Mouse (Mus musculus) liver, adult (tissue): Measurements from ENCODE around the gene Nkx2-4.

ENCODE experiments used
- GATA4 ChIP-seq: IDR thresholded peaks from 2 replicates; pipeline ENCODE4 v1.6.1; 2014; ENCODE audit warnings: mild to moderate bottlenecking, low read length; ENCODE audit not compliant: insufficient replicate concordance

Nkx2-4 gene

DNA sequence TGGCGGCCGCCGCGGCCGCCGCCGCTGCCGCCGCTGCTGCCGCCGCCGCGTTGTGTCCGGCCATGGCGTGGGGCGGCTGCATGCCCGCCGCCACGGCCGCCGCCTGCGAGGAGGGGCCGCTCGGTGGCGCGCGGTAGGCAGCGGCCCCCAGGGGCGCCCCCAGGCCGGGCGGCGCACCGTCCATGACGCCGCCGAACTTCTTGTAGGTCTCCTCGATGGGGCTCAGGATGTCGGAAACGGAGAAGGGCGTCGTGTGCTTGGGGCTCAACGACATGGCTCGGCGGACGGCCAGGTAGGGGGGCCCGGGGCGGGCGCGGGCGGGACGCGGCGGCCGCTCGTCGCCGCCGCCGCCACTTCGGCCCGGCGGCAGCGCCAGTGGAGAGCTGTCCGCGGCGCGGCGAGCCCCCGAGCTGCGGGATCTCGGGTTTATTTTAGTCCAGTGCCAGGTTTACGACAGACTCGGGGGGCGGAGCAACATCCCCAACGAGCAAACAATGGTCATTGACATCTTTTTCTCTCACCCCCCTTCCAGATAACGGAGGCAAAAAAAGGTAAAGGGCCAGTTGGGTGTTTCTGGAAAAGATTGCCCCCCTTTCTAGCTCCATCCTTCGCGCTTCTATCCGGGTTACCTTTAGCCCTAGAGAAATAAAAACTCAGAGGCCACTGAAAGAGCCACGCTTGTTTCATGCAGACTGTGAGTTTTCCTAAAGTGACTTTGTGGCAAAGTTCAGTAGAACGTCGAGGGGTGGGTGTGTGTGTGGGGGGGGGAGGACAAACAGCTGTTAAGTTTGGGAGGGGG lies at the start of gene Nkx2-4:
TSS of gene Nkx2-4 (minus strand) at position 374 of the 799 bp plus-strand sequence.
- TF ChIP-seq GATA4 = no peak

DNA sequence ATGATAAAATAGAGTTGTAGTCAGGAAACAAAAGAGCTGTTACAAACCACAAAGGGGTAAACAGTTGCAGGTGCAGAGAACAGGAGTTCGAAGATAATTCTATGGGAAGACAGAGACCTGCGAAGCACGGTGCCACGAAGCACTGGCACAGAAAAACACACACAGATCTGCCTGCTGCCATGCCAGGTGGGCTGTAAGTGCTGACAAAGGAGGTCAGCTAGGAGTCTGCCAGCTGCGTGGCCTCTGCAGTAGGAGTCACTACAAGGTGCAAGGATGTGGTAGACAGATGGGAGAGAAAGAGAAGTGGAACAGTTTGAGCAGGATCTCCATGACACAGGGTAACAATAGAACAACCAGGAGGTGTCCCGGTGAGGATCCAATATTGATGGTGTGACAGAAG lies 42.1 kb upstream of the Nkx2-4 start:
- no peak for TF ChIP-seq GATA4

DNA sequence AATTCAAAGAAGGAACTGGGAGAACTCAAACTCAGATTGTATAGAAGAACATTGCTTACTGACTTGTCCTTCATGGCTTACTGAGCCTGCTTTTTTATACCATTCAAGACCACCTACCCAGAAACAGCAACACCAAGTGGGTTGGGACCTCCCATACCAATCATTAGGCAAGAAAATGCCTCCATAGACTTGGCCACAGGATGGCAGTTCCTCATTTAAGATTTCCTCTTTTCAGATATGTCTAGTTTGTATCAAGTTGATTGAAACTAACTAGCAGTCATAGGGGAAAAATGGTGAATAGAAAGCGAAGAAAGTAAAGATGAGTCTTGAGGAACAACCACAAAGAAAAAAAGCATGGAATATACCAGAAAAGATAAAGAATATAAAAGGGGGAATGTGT lies 34.5 kb upstream of the Nkx2-4 start:
- TF ChIP-seq GATA4 = no peak

DNA sequence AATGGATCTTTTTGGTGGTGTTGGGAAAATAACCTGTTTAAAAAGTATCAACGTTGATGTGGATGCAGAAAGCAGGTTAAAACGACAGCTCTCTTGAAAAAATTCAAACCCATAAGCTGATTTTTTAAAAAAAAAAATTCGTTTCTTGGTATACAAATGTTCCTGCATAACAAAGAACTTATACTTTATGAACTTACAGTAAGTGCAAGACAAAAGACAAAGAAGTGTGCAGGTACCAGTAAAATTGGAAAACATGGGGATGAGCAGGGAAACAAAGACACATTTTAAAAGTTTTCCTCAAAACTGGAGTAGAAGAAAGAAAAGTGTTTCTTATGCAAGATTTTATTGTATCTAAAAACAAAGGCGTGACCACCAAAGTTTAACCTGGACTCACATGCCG lies 1.2 kb upstream of the Nkx2-4 start:
- TF ChIP-seq GATA4 = no peak

DNA sequence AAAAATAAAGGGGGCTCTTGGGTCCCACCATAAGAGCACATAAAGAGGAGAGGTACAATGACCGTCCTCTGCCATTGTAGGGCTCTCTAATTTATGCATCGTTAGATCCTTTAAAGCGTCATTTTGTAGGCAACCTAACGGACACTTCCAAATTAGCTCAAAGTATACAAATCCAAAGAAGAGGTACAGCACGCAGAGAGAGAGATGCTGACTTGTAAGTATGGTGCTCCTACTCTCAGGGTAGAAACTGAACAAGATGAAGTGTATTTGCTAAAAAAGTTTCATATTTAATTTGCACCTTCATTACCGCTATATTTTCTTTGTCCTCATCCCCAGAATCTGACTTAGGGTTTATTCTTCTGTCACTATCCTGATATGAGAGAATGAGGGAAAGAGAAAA lies 692 bp upstream of the Nkx2-4 start:
- no peak for TF ChIP-seq GATA4

DNA sequence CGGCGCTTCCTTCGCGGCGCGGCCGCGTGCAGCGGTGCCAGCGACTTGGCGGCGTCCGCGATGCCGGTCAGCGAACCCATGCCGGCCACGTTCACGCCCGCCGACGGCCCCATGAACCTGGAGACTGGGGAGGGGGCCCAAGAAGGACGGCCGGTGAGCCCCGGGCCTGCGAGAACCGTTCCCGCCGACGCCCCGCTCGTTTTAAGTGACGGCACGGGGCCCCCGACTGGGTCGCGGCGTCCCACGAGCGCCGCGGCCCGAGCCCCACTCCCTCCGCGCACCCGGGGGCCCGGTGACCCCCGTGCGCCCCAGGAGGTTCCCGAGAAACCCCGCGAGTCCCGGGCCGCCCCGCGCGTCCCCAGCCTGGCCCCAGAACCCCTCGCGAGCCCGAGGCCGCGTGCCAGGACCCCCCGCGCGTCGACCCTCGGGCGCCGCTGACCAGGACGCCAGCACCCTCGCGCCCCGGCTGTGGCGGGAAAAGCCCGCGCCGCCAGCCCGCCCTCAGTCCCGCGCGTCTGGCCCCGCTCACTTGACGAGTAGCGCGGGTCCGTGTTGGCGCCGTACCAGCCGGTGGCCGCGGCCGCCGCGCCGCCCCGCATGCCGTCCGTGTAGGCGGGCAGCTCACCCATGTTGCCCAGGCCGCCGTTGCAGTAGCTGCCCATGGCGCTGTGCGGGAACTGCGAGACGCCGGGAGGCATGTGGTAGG lies 726 bp downstream of the Nkx2-4 start:
- TF ChIP-seq GATA4 = no peak

DNA sequence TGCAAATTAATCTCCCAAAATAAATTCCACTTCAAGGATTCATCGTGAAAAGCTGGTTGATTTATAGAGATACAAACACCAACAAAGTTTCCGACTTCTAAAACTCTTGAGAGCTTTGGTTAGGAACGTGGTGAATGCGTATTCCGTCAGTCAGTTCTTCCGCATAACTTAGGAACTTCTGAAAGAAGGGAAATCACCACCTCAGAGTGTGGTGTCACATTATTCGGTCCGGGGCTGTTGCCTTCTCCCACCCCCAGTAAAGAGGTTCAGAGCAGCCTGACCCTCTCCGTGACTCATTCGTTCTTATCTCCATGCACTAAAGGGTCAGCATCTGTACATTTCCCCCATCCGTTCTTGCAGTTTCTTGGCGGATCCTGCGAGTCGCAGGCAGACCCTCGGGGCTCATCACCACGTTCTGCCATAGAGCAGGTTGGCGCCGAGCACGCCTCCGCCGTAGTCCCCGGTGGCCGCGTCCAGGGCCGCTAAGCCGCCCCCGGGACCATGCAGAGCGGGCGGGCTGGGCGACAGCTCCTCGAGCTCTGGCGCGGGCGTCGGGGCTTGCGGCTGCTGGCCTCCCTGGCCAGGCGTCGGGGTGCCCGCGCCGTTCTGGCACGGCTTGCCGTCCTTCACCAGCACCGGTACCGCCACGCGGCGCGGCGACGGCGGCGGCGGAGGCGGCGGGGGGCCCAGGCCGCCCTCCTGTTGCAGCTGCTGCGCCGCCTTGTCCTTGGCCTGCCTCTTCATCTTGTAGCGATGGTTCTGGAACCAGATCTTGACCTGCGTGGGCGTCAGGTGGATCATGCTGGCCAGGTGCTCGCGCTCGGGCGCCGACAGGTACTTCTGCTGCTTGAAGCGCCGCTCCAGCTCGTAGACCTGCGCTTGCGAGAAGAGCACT lies 1.5 kb downstream of the Nkx2-4 start:
- TF ChIP-seq GATA4 = no peak

DNA sequence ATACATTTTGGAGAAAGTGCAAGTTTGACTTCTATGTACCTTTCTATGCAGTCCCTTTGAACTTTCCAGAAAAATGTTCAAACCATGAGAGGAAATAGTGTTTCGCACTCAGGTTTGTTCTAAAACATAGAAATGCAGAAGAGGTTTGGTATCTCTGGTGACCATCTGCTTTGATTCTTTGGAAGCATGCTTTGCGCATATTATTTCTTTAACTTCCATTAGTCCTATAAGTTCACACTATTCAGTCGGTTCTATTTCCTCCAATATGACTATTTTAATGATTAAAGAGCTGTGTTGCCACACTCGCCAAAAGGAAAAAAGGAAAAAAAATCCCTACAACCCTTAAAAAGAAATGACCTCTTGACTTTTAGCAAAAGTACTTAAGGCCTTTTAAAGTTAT lies 2.9 kb downstream of the Nkx2-4 start:
- TF ChIP-seq GATA4 = no peak

DNA sequence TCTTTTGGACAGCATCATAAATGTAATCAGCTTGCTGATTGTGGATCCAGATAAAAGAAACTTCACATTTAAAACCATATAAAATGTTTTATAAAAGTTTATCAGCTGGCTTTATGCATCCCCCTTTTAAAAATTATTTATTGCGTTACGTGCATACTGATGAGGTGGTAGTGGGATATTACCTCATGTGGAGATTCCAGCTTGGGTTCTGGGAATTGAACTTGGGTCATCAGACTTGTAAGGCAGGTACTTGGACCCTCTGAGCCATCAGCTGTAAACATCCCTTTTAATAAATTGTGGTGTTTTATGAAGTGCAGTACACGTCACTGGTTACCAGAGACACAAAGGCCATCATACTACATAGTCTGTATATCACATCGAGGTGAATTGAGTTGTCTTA lies 10.8 kb downstream of the Nkx2-4 start:
- no peak for TF ChIP-seq GATA4

DNA sequence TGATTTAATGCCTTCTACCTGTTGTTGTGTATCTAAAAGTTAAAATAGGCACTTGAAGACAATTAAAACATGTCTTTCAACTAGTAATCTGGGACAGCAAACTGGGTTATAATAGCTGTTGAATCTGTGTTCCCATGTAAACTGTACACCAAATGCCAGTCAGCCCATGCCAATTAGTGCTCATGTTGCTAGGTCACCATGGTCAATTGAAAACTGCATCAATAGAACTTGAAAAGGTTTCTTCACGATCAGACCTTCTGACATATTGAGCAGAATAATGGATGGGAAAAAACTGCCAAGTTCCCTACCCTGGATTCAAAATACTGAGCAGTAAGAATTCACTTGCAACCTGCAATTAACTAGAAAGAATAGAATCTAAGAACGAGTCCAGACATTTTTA lies 11.3 kb downstream of the Nkx2-4 start:
- TF ChIP-seq GATA4 = no peak

DNA sequence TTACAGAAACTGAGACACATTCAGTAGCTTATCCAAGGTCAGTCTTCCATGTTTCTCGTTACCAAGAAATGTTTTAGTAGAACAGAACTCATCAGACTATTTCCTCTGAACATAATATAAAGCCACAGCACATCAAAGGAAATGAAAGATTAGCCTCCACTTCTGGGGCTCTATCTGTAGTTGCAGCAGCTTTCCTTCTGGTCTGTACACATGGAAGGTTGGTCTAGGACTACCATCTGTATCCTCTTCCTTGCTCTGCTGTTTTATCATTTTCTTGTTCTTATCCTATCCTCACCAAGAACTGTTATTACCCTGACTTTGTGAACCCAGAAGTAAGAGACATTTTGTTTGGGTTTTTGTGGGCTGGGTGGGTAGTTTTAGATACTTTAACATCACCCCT lies 14.9 kb downstream of the Nkx2-4 start:
- no peak for TF ChIP-seq GATA4

DNA sequence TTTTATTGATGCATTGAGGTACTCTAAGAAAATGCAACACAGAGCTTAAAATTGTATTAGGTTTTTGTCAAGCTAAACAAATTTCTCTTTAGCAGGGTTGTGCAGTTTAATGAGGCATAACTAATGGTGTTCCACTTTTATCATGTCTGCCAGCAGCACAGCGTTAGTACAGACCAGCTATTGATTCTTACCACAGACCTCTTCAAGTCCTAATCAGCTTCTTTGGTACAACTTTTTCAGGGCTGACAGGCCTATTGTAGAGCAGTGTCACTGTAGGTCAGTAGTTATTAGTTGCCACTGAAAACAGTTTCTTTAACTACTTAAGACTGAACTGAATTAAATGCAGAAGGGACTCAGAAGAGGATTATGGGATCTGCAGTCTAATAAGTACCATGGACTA lies 16.2 kb downstream of the Nkx2-4 start:
- TF ChIP-seq GATA4 = no peak

DNA sequence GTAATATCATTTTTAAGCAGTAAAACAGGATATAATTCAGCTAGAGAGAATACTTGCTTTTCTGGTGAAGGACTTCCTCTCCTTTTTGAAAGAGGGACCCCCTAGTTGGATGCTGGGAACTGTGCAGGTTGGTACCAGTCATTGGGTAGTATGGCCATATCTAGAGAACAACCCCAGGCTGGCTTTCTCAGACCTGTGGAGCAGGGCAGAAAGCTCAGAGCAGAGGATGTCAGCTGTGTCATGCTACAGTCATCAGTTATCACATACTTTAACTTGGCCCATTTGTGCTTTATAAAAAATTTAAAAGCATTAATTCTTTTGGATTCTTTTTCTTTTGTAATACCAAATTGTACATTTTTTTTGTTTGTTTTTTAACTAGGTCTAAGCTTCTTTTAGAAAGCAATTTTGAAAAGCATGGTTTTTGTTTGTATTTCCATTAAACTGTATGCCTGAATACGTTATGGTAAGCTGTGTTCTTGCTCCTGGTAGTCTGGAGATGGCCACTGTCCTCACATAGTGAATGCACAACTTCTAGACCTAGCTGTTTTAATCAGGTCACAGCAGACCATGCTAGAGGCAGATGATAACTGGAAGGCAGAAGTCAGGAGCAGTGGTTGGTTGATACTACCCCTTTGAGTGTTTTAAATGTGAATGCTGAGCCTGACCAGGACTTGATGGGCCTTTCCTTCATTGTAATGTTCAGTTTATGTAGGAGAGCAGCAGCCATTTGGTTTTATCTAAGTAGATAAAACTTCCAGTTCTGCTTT lies 17.6 kb downstream of the Nkx2-4 start:
- no peak for TF ChIP-seq GATA4

DNA sequence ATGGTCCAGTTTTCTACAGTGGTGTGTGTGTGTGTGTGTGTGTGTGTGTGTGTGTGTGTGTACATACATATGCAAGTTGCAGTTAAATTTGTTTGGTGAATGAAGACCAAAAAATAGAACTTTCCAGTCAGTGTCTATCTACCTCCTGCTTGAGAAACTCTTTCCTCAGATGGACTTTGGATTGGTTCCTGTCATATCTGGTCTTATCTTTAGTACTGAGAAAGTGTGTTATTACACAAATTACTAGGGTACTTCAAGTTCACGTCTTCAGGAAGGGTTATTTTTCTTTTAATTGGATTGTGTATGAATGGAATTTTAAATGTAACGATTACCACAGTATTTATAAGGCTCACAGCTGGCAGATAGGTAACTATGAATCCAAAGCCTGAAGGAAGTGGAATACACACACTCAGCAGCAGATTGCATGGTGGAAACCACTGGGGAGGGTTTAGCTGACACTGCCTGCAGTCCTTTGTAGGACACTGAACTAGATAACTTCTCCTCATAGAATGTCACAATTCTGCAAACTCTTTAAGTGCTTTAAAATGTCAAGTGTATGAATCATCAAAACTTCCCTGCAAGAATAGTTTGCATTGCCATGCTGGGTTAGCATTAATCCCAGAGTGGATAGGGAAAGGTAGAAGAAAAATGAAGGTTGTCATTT lies 31.9 kb downstream of the Nkx2-4 start:
- no peak for TF ChIP-seq GATA4

DNA sequence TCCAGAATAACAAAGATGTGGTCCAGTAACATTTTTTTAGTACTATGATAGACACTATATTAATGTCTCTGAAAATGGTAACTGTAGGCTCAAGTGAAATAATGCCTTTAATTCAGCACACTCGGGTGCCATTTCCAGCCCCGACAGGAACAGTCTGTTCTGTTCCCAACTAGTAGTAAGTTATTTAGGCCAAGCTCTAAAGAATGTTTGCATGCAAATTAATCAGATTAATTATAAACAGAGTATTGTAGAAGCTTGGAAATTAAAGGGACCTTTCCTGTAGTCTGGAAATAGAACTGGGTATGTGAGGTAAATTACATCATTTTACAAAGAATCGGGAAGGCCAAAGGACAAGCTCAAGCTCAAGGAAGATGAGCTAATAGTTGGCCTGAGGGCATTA lies 38.2 kb downstream of the Nkx2-4 start:
- TF ChIP-seq GATA4 = no peak

DNA sequence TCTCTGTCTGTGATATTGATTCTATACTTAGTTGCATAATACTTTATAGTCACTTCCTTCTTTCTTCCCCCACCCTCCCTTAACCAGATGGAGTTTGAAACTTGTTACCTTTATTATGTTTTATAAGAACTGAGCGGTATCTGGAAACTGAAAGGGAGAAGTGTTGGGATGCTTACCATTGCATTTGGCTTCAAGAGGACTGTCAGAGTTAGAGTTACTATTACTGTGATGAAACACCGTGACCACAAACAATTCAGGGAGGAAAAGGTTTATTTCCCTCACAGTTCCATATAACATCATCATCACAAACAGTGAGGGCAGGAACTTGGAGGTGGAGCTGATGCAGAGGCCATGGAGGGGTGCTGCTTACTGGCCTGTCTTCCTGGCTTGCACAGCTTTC lies 49.4 kb downstream of the Nkx2-4 start:
- TF ChIP-seq GATA4 = no peak
